Mouse (Mus musculus) hindbrain, embryonic 10.5 days (tissue): ENCODE measurements around the gene Ets1. TPM values are rescaled to one million over a fixed set of nuclear protein-coding genes. Genes with fewer than 3 reads are reported as not detected.

Source experiments
- DNase-seq: peaks from one replicate; pipeline ENCODE4 v3.0.0-alpha.2; 2017; ENCODE audit warnings: low spot score
- H3K27ac ChIP-seq: fragments of 300-500 bp; sonication (generic); 2 replicates; pipeline ENCODE4 v1.5.1; 2016; ENCODE audit warnings: mild to moderate bottlenecking, moderate library complexity
- H3K27me3 ChIP-seq: fragments of 300-500 bp; sonication (generic); 2 replicates; pipeline ENCODE4 v1.6.1; 2016; ENCODE audit warnings: mild to moderate bottlenecking; ENCODE audit not compliant: poor library complexity, insufficient read depth, severe bottlenecking
- H3K36me3 ChIP-seq: fragments of 300-500 bp; sonication (generic); 2 replicates; pipeline ENCODE4 v1.6.1; 2016; ENCODE audit warnings: mild to moderate bottlenecking, moderate library complexity
- H3K4me1 ChIP-seq: fragments of 300-500 bp; sonication (generic); replicated peaks from 2 replicates; pipeline ENCODE4 v1.6.1; 2016; ENCODE audit warnings: mild to moderate bottlenecking
- H3K4me3 ChIP-seq: fragments of 300-500 bp; sonication (generic); 2 replicates; pipeline ENCODE4 v1.5.1; 2016; ENCODE audit warnings: mild to moderate bottlenecking, moderate library complexity
- H3K9me3 ChIP-seq: fragments of 300-500 bp; sonication (generic); 2 replicates; pipeline ENCODE4 v1.6.1; 2016; ENCODE audit warnings: mild to moderate bottlenecking, moderate library complexity
- WGBS: fragments of 180-500 bp; shearing (Covaris S2); methylation state at CpG from one replicate; pipeline ENCODE4 v1.1.7; 2016; 5-methylcytosine and 5-hydroxymethylcytosine counted together
- polyA plus RNA-seq: library from polyadenylated mRNA; unstranded; fragments of >200 nt; fragmentation: Nextera tagmentation; extraction: Ambion mirVana; gene quantifications from 2 replicates; pipeline ENCODE4 v1.2.1, GENCODE M21; 2016

The Ets1 gene
- polyA plus RNA-seq, 1 experiment from 2014 or later: 29.0 TPM

DNA sequence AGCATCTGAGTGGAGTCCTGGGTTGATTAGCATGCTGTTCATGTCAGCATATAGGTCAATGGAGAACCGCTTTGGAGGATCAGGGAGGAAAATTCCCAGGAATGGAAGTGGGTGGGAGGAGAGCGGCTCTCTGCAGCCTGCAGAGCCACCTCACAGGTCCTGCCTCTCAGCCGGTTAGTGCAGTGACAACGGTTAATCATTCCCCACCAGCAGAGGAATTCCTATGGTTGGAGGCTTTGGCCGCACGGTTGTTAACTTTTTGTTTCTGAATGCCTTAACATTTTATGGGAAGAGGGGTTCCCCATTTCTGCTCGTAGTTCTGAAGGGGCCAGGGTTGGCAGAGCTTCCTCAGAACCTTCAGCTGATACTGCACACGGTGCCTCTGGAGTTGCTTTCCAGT is 107.1 kb downstream of the Ets1 start:
- 70% methylated on average over 8 of the region's 8 CpGs for WGBS
- no peak overlapping the region for H3K4me3 ChIP-seq
- H3K36me3 ChIP-seq: 0 out of 2 replicates have a peak, but pooled peaks cover 1% of the 10 kb centered on the region
- DNase-seq: no peak
- no peak overlapping the region for H3K27ac ChIP-seq
- H3K4me1 ChIP-seq: 0 out of 2 replicates have a peak, but pooled peaks cover 2% of the 10 kb centered on the region
- no peaks in the 10 kb centered on the region for H3K27me3 ChIP-seq
- no peaks in the 10 kb centered on the region for H3K9me3 ChIP-seq

- 0 out of 2 replicates have a peak, but pooled peaks cover 2% of the 10 kb centered on the region for H3K4me1 ChIP-seq
- no peak overlapping the region for H3K4me3 ChIP-seq
- H3K27ac ChIP-seq: no peak overlapping the region
- H3K36me3 ChIP-seq: no peaks in the 10 kb centered on the region
- H3K9me3 ChIP-seq: no peaks in the 10 kb centered on the region
- H3K27me3 ChIP-seq: no peaks in the 10 kb centered on the region
- 82% methylated on average over 9 of the region's 9 CpGs for WGBS
- DNase-seq: no peak
Observed at GRCm38 (mm10) chr9:32743642-32744161, 107.7 kb downstream of the Ets1 start.

DNA sequence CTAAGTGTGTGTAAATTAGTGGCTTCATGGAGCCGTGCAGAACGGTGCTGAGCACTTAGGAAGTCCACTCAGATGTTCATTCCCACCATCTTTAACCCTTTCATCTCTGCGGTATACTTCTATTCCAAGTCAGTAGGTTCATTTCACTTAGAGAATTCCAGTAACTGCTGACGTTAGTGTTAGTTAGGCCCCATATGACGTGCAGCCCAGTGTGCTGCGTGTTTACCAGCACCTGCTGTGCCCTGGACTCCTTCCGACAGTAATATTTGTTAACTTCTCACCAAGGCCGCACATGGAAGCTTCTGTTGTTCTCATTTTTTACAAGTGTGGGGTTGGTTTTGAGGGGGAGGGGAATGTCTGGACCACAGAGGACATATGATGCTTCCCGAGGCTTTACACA is 108.3 kb downstream of the Ets1 start:
- no peaks in the 10 kb centered on the region for H3K27me3 ChIP-seq
- WGBS: 86% methylated on average over 9 of the region's 9 CpGs
- DNase-seq: no peak
- H3K9me3 ChIP-seq: no peaks in the 10 kb centered on the region
- H3K36me3 ChIP-seq: no peaks in the 10 kb centered on the region
- no peak overlapping the region for H3K4me3 ChIP-seq
- H3K27ac ChIP-seq: no peak overlapping the region
- H3K4me1 ChIP-seq: 0 out of 2 replicates have a peak, but pooled peaks cover 2% of the 10 kb centered on the region

GRCm38 (mm10) chr9:32745079-32745763 is 109.2 kb downstream of the Ets1 start:
- no peak overlapping the region for H3K4me3 ChIP-seq
- DNase-seq: no peak
- 88% methylated on average over 12 of the region's 12 CpGs for WGBS

DNA sequence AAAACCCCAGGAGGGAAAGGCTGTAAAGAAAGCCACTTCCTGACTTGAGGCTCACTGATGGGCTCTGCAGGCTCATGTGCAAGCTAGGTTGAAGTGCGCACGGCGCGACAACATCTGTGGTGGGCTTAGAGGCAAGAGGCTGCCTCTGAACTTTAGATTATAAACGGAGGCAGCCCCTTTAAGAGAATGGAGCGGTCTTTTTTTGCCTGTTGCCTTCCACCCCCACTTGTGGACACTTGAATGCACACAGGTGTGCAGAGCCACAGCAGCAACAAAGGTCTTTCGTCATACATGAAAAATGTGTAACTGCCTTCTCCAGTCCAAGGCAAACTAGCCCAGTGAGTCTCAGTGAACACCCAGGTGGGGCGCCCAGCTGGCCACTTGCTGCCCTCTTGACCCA is 110.0 kb downstream of the Ets1 start:
- WGBS: 91% methylated on average over 8 of the region's 8 CpGs
- no peaks in the 10 kb centered on the region for H3K27me3 ChIP-seq
- no peaks in the 10 kb centered on the region for H3K9me3 ChIP-seq
- no peaks in the 10 kb centered on the region for H3K36me3 ChIP-seq
- 0 out of 2 replicates have a peak, but pooled peaks cover 2% of the 10 kb centered on the region for H3K4me1 ChIP-seq
- H3K4me3 ChIP-seq: no peak overlapping the region
- H3K27ac ChIP-seq: no peak overlapping the region
- no peak for DNase-seq

More at GRCm38 (mm10) chr9:32745079-32745763, 109.2 kb downstream of the Ets1 start:
- H3K27me3 ChIP-seq: no peaks in the 10 kb centered on the region
- H3K27ac ChIP-seq: no peak overlapping the region
- no peaks in the 10 kb centered on the region for H3K9me3 ChIP-seq
- H3K36me3 ChIP-seq: no peaks in the 10 kb centered on the region
- H3K4me1 ChIP-seq: 0 out of 2 replicates have a peak, but pooled peaks cover 2% of the 10 kb centered on the region

- Histone ChIP-seq H3K36me3 (no peaks in the 10 kb centered on the region), H3K4me3 (no peak overlapping the region), H3K27ac (no peak overlapping the region), H3K27me3 (no peaks in the 10 kb centered on the region), H3K9me3 (no peaks in the 10 kb centered on the region), H3K4me1 (0 out of 2 replicates have a peak, but pooled peaks cover 2% of the 10 kb centered on the region)
- DNase-seq: no peak
- 95% methylated on average over 6 of the region's 6 CpGs for WGBS
Observed at GRCm38 (mm10) chr9:32746615-32747014, 110.6 kb downstream of the Ets1 start.

DNA sequence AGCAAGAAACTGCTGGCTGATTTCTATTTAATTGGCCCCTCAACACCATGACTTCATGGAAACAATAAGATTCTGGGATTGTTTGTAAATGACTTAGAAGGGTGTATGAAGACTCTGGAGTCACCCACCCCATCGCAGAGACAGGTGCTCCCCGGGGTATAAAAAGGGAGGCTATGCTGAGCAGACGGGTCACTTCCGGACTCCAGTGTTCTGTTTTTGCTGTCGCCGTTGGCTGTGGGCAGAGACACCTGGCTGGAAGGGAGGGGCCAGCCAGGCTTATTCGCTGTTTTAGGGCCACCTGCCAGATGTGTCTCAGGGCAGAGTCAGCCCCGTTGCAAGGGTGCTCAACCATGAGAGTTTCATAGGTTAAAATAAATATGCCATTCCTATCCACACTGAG is 111.6 kb downstream of the Ets1 start:
- Histone ChIP-seq H3K36me3 (no peaks in the 10 kb centered on the region), H3K4me3 (no peak overlapping the region), H3K27ac (no peak overlapping the region), H3K27me3 (no peaks in the 10 kb centered on the region), H3K9me3 (no peaks in the 10 kb centered on the region), H3K4me1 (0 out of 2 replicates have a peak, but pooled peaks cover 2% of the 10 kb centered on the region)
- 90% methylated on average over 8 of the region's 8 CpGs for WGBS
- DNase-seq: no peak

DNA sequence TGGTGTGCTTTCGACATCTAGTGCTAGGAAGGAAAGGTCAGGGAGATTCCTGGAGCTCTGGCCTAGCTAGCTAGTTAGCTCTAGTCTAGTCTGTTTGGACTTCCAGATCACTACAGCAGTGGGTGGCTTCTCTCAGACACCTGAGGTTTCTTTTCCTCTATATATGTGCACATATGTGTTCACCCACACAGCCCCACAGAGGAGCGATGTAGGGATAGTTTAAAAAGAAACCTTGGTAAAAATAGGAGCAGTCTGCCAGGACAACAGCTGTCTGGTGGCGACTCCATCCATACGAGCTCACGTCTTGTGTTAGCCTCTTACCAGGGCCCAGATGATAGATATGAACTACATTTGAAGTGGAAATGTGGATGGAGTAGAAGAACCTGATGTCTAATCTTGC is 112.5 kb downstream of the Ets1 start:
- H3K4me1 ChIP-seq: 0 out of 2 replicates have a peak, but pooled peaks cover 2% of the 10 kb centered on the region
- DNase-seq: no peak
- no peak overlapping the region for H3K4me3 ChIP-seq
- H3K9me3 ChIP-seq: no peaks in the 10 kb centered on the region
- WGBS: 93% methylated on average over 5 of the region's 5 CpGs
- no peak overlapping the region for H3K27ac ChIP-seq
- no peaks in the 10 kb centered on the region for H3K27me3 ChIP-seq
- no peaks in the 10 kb centered on the region for H3K36me3 ChIP-seq

DNA sequence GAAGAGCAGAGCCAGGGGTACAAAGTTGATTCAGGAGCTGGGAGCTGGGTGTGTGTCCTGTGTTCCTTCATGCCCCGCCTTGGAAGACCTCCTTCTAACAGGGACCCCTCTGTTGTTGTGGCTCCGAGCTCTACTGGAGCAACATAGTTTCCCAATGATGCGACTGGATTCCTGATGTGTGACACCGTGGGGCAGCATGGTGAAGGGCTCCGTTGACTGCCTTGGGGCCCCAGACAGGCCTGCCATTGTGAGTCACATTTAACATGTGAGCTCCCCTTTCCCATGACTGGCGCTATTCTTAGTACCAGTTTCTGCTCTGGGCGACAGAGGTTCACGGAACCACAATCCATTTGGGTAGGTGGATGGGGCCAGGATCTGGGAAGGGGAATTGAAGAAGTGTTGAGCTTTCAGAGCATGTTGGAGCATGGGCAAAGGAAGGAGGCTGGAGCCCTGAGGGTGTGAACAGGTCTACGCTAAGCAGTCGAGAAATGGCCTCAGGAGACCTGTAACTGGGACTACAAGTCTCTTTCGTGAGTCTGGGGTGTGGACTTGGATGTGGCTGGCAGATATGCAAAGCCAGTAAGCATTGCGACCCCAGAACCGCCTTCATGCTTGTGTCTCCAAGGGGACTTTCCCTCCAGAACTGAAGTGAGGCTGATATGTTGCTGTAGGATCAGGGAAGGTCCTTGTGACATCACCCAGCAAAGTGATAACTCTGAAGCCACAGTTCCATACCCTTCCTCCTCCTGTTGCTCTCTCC is 113.9 kb downstream of the Ets1 start:
- no peaks in the 10 kb centered on the region for H3K27me3 ChIP-seq
- H3K4me3 ChIP-seq: no peak overlapping the region
- H3K4me1 ChIP-seq: 0 out of 2 replicates have a peak, but pooled peaks cover 5% of the 10 kb centered on the region
- no peak for DNase-seq
- WGBS: 92% methylated on average over 13 of the region's 13 CpGs
- no peaks in the 10 kb centered on the region for H3K36me3 ChIP-seq
- no peaks in the 10 kb centered on the region for H3K9me3 ChIP-seq
- H3K27ac ChIP-seq: no peak overlapping the region

DNA sequence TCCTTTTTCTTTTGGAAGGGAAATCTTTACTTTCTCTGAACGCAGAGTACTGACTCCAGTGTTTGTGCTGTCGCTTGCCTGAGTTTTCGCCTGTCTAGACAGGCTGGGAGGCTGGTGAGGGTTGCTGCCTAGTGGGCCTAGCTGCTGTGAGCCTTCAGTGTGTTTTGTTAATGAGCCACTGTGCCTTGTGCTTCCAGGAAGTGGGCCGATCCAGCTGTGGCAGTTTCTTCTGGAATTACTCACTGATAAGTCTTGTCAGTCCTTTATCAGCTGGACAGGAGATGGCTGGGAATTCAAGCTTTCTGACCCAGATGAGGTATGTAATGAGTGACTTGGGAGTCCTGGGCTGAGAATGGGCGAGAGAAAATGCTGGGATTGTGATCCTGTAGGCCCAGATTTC is 116.6 kb downstream of the Ets1 start:
- Histone ChIP-seq H3K36me3 (no peaks in the 10 kb centered on the region), H3K4me1 (0 out of 2 replicates have a peak, but pooled peaks cover 2% of the 10 kb centered on the region), H3K4me3 (no peak overlapping the region), H3K27ac (no peak overlapping the region), H3K9me3 (no peaks in the 10 kb centered on the region), H3K27me3 (no peaks in the 10 kb centered on the region)
- 79% methylated on average over 5 of the region's 5 CpGs for WGBS
- no peak for DNase-seq

DNA sequence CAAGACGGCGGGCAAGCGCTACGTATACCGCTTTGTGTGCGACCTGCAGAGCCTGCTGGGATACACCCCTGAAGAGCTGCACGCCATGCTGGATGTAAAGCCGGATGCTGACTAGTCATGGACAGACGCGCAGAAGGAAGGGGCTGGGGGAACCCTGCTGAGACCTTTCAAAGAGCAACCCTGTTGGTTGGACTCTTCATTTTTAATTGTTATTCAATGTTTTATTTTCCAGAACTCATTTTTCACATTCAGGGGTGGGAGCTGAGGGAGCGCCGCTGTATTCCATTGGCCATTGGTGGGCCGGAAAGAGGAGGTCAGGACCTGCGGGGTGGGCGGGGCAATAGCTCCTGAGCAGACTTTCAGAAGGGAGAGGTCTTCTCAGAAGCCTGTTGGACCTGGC is 118.3 kb downstream of the Ets1 start:
- Histone ChIP-seq H3K27ac (no peak overlapping the region), H3K4me1 (0 out of 2 replicates have a peak, but pooled peaks cover 2% of the 10 kb centered on the region), H3K4me3 (no peak overlapping the region), H3K9me3 (no peaks in the 10 kb centered on the region), H3K36me3 (no peaks in the 10 kb centered on the region), H3K27me3 (no peaks in the 10 kb centered on the region)
- DNase-seq: no peak
- 84% methylated on average over 15 of the region's 15 CpGs for WGBS

GRCm38 (mm10) chr9:32756002-32756401 is 120.0 kb downstream of the Ets1 start:
- WGBS: 83% methylated on average over 2 of the region's 2 CpGs
- H3K36me3 ChIP-seq: no peaks in the 10 kb centered on the region
- DNase-seq: no peak
- no peaks in the 10 kb centered on the region for H3K27me3 ChIP-seq
- H3K4me1 ChIP-seq: 0 out of 2 replicates have a peak, but pooled peaks cover 2% of the 10 kb centered on the region
- no peaks in the 10 kb centered on the region for H3K9me3 ChIP-seq
- no peak overlapping the region for H3K4me3 ChIP-seq
- no peak overlapping the region for H3K27ac ChIP-seq
